In genomic region chr3:117506151-117506723, GRCm38 (mm10) we compare ENCODE assay signal across 25 mouse cellular contexts.
"Had no signal": no experiment of that assay in that cellular context is flagged by ENCODE, and none has a peak within 500 bp of the region (broad histone marks: within the 10 kb centered on the region; RNA-seq: fewer than 3 reads in every experiment).

No protein-coding gene starts in this region.

- H3K9me3 ChIP-seq: heart, embryonic 13.5 days; heart, embryonic 15.5 days; hindbrain, embryonic 15.5 days; kidney, embryonic 15.5 days; limb, embryonic 13.5 days; limb, embryonic 15.5 days; liver, embryonic 12.5 days had no signal

- ATAC-seq: intestine, embryonic 16.5 days had no signal

- H3K27ac ChIP-seq: heart, adult 2 months; heart, embryonic 13.5 days; heart, embryonic 15.5 days; hindbrain, embryonic 15.5 days; kidney, embryonic 15.5 days; kidney, postnatal 0 days; limb, embryonic 13.5 days; limb, embryonic 15.5 days; liver, embryonic 12.5 days; liver, embryonic 14.5 days had no signal

- H3K36me3 ChIP-seq: heart, embryonic 13.5 days; heart, embryonic 15.5 days; hindbrain, embryonic 15.5 days; kidney, embryonic 15.5 days; limb, embryonic 13.5 days; limb, embryonic 15.5 days; liver, embryonic 12.5 days had no signal

- H3K4me1 ChIP-seq: heart, embryonic 13.5 days; heart, embryonic 15.5 days; hindbrain, embryonic 15.5 days; kidney, embryonic 15.5 days; limb, embryonic 13.5 days; limb, embryonic 15.5 days had no signal

- DNase-seq: gastrocnemius, postnatal 14 days; gastrocnemius, postnatal 36 days; heart, adult 11 months; heart, adult 2 months; heart, postnatal 14 days; heart, postnatal 36 days; kidney, adult 11 months; kidney, adult 2 months; kidney, adult 9 months; kidney, postnatal 14 days; kidney, postnatal 36 days; layer of hippocampus, adult 9-11 months; layer of hippocampus, postnatal 36 days; left cerebral cortex, postnatal 4 days had no signal

- H3K27me3 ChIP-seq: heart, embryonic 13.5 days; heart, embryonic 15.5 days; hindbrain, embryonic 15.5 days; kidney, embryonic 15.5 days; limb, embryonic 13.5 days; limb, embryonic 15.5 days; liver, embryonic 12.5 days had no signal

- H3K4me3 ChIP-seq: heart, adult 2 months; heart, embryonic 13.5 days; heart, embryonic 15.5 days; hindbrain, embryonic 15.5 days; kidney, embryonic 15.5 days; limb, embryonic 13.5 days; limb, embryonic 15.5 days; liver, embryonic 12.5 days had no signal

- H3K4me2 ChIP-seq: heart, embryonic 11.5 days; heart, embryonic 13.5 days; heart, embryonic 15.5 days; hindbrain, embryonic 15.5 days; kidney, embryonic 15.5 days; limb, embryonic 13.5 days; limb, embryonic 15.5 days; liver, embryonic 12.5 days had no signal

- H3K9ac ChIP-seq: heart, embryonic 13.5 days; heart, embryonic 15.5 days; hindbrain, embryonic 15.5 days; kidney, embryonic 15.5 days; limb, embryonic 13.5 days; limb, embryonic 15.5 days; liver, embryonic 12.5 days; liver, embryonic 14.5 days had no signal
